Comparison of ENCODE assay signal across 11 mouse cellular contexts in the genomic region with DNA sequence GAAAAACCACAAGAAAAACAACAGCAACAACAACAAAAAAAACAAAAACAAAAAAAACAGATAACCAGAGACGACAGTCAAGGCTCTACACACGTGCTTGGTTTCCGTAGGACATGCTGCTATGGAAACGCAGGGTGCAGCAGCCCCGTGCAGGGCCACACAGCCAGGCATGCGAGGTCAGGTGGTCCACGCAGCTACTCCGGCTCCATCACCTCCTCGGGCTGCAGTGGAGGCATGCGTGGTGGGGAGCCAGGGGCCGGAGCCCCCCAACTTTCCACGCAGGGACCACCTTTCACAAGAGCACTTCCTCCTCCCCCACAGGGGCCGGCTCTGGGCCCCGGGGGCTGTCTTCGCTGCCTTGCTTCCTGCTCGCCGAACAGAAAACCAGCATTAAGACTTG. TPM values are rescaled to one million over a fixed set of nuclear protein-coding genes. Genes with fewer than 3 reads are reported as not detected.
DNase-seq lines count a peak whose midpoint lies in the region; ATAC-seq and TF ChIP-seq lines count a peak whose summit lies in the region.
"Had no signal": no experiment of that assay in that cellular context is flagged by ENCODE, and none has a peak within 500 bp of the region (broad histone marks: within the 10 kb centered on the region; RNA-seq: fewer than 3 reads in every experiment).

No protein-coding gene starts in this region.

- peak overlapping the region; percentile 29; the same call in 1 of the 2 replicates for H3K4me2 ChIP-seq in hindbrain, embryonic 16.5 days (ENCODE audit: low read length)
- H3K4me2 ChIP-seq in hindbrain, embryonic 14.5 days (replicated peaks) = no peak overlapping the region

- DNase-seq in hindbrain, embryonic 14.5 days (ENCODE audit: low spot score) = no peak
- DNase-seq in induced T-regulatory cell, adult 2 months (ENCODE audit: low read depth) = peak; percentile 59
- DNase-seq in splenic B cell, adult 2 months (ENCODE audit: low read depth, low spot score) = peak; percentile 46
- no peak for DNase-seq in adrenal gland, adult 8-10 months
- no peak for DNase-seq in left cerebral cortex, adult 2 months (ENCODE audit: extremely low spot score in 1 of 2, low spot score in 2 of 2)
- no peak for DNase-seq in gastrocnemius, adult 18-20 months (ENCODE audit: low spot score)
- DNase-seq: cerebellum, adult 11-12 months; gastrocnemius, postnatal 10 days had no signal

- ATAC-seq in hindbrain, embryonic 16.5 days = no peak
- no peak for ATAC-seq in hindbrain, embryonic 14.5 days (ENCODE audit: low FRiP score)
- ATAC-seq: lung, postnatal 0 days had no signal

- H3K27ac ChIP-seq in hindbrain, embryonic 16.5 days (ENCODE audit: low read depth, low read length) = no peak overlapping the region
- H3K27ac ChIP-seq in hindbrain, embryonic 14.5 days = no peak overlapping the region
- no peak overlapping the region for H3K27ac ChIP-seq in left cerebral cortex, adult 2 months

- no peak overlapping the region for H3K9ac ChIP-seq in hindbrain, embryonic 16.5 days (ENCODE audit: low read depth, low read length)
- no peak overlapping the region for H3K9ac ChIP-seq in hindbrain, embryonic 14.5 days

- no peak for TF ChIP-seq CTCF in E14TG2a.4 (conservative IDR thresholded peaks at IDR 0.05; ENCODE audit: low read length)
- TF ChIP-seq CTCF in left cerebral cortex, adult 2 months (IDR thresholded peaks at IDR 0.05) = no peak

- no peaks in the 10 kb centered on the region for H3K27me3 ChIP-seq in hindbrain, embryonic 16.5 days (replicated peaks; ENCODE audit: control insufficient read depth, insufficient read depth, low read length)
- H3K27me3 ChIP-seq in hindbrain, embryonic 14.5 days (ENCODE audit: control insufficient read depth, insufficient read depth, low read length) = no peaks in the 10 kb centered on the region
- H3K27me3 ChIP-seq in E14TG2a.4 (ENCODE audit: insufficient read depth, low read length) = peaks cover 9% of the 10 kb centered on the region; the same call in 1 of the 2 replicates
- no peaks in the 10 kb centered on the region for H3K27me3 ChIP-seq in splenic B cell, adult 2 months (ENCODE audit: control insufficient read depth, insufficient read depth, low read length, poor library complexity, severe bottlenecking)

- H3K9me3 ChIP-seq in hindbrain, embryonic 16.5 days (ENCODE audit: control insufficient read depth, low read length) = no peaks in the 10 kb centered on the region
- no peaks in the 10 kb centered on the region for H3K9me3 ChIP-seq in hindbrain, embryonic 14.5 days (ENCODE audit: control insufficient read depth, low read length)
- H3K9me3 ChIP-seq in E14TG2a.4 (ENCODE audit: low read length) = no peaks in the 10 kb centered on the region

- H3K4me3 ChIP-seq in hindbrain, embryonic 16.5 days (ENCODE audit: low read length) = no peak overlapping the region; the same call in 1 of the 2 replicates
- H3K4me3 ChIP-seq in hindbrain, embryonic 14.5 days (replicated peaks; ENCODE audit: low read length) = no peak overlapping the region
- H3K4me3 ChIP-seq in E14TG2a.4 (replicated peaks; ENCODE audit: low read length) = peak overlapping the region; percentile 41
- no peak overlapping the region for H3K4me3 ChIP-seq in left cerebral cortex, adult 2 months

- 44% methylated on average over 17 of the region's 17 CpGs for WGBS in hindbrain, embryonic 16.5 days
- 51% methylated on average over 17 of the region's 17 CpGs for WGBS in hindbrain, embryonic 14.5 days

- intact Hi-C loops in left cerebral cortex, adult 2 months (cut with DNase I) = no loop called here

- no peaks in the 10 kb centered on the region for H3K4me1 ChIP-seq in hindbrain, embryonic 16.5 days (ENCODE audit: control insufficient read depth, insufficient read depth, low read depth, low read length)
- H3K4me1 ChIP-seq in hindbrain, embryonic 14.5 days (replicated peaks; ENCODE audit: control insufficient read depth, insufficient read depth, low read length) = 0 out of 2 replicates have a peak, but pooled peaks cover 5% of the 10 kb centered on the region
- peaks cover 43% of the 10 kb centered on the region for H3K4me1 ChIP-seq in E14TG2a.4 (replicated peaks; ENCODE audit: low read depth, low read length)

- H3K36me3 ChIP-seq in hindbrain, embryonic 16.5 days (ENCODE audit: control insufficient read depth, insufficient read depth, low read length) = peaks cover 4% of the 10 kb centered on the region
- H3K36me3 ChIP-seq in hindbrain, embryonic 14.5 days (replicated peaks; ENCODE audit: control insufficient read depth, insufficient read depth) = peaks cover 32% of the 10 kb centered on the region; the same call in 1 of the 2 replicates
- no peaks in the 10 kb centered on the region for H3K36me3 ChIP-seq in E14TG2a.4 (ENCODE audit: insufficient read depth, low read length)
- H3K36me3 ChIP-seq in splenic B cell, adult 2 months (ENCODE audit: control insufficient read depth, insufficient read depth, low read length, poor library complexity, severe bottlenecking) = no peaks in the 10 kb centered on the region; the same call in none of the 2 replicates

RNA-seq across cellular contexts. Expression of a gene that starts 26.5 kb away (rescaled TPM):
- 16.7 and 20.8 TPM in 2 replicates for polyA plus RNA-seq in hindbrain, embryonic 16.5 days (2015; fragmentation: Nextera tagmentation; extraction: Ambion mirVana)
- polyA plus RNA-seq in hindbrain, embryonic 14.5 days (2014; fragmentation: Nextera tagmentation; extraction: Ambion mirVana) = 14.8 and 16.0 TPM in 2 replicates
- total RNA-seq in adrenal gland, adult 8-10 months (2022) = 10 to 100 TPM; 38.2 to 57.9 (median 46.5) TPM
- total RNA-seq in left cerebral cortex, adult 2 months (2021) = 10 to 100 TPM; 19.3 to 20.1 TPM
- 1 to 10 TPM; 3.8 to 5.3 TPM for total RNA-seq in gastrocnemius, adult 18-20 months (2021)

RNA-seq across cellular contexts. Expression of a gene that starts 45.3 kb away (rescaled TPM):
- 68.1 and 69.3 TPM in 2 replicates for polyA plus RNA-seq in hindbrain, embryonic 16.5 days (2015; fragmentation: Nextera tagmentation; extraction: Ambion mirVana)
- 57.2 and 59.2 TPM in 2 replicates for polyA plus RNA-seq in hindbrain, embryonic 14.5 days (2014; fragmentation: Nextera tagmentation; extraction: Ambion mirVana)
- total RNA-seq in adrenal gland, adult 8-10 months (2022) = 10 to 100 TPM; 32.8 to 36.2 (median 34.9) TPM
- total RNA-seq in left cerebral cortex, adult 2 months (2021) = 100 to 1,000 TPM; 238 to 248 TPM
- 1 to 10 TPM; 3.0 to 3.9 TPM for total RNA-seq in gastrocnemius, adult 18-20 months (2021)

Comparison
In these comparisons a context has a peak if more than half of its experiments do, and no peak if none do; other contexts are left out.
1. DNase-seq: peak in induced T-regulatory cell, adult 2 months (single experiment) and splenic B cell, adult 2 months (single experiment); none in hindbrain, embryonic 14.5 days (single experiment), adrenal gland, adult 8-10 months (single experiment), left cerebral cortex, adult 2 months (0 of 2) and gastrocnemius, adult 18-20 months (single experiment).
2. RNA of a gene that starts 45.3 kb away (total RNA-seq): 238 to 248 TPM in left cerebral cortex, adult 2 months and 32.8 to 36.2 TPM in adrenal gland, adult 8-10 months; 3.0 to 3.9 TPM in gastrocnemius, adult 18-20 months; every median in the first group is over 4 times any median in the second.